ENCODE assay signal across 27 mouse cellular contexts in genomic region chr6:27318575-27318974, GRCm38 (mm10).
"Had no signal": no experiment of that assay in that cellular context is flagged by ENCODE, and none has a peak within 500 bp of the region (broad histone marks: within the 10 kb centered on the region; RNA-seq: fewer than 3 reads in every experiment).

No protein-coding gene starts in this region.

- ATAC-seq: forebrain, embryonic 13.5 days; forebrain, embryonic 14.5 days; forebrain, embryonic 15.5 days; forebrain, embryonic 16.5 days; forebrain, postnatal 0 days had no signal

- H3K9ac ChIP-seq: embryonic facial prominence, embryonic 12.5 days; embryonic facial prominence, embryonic 13.5 days; embryonic facial prominence, embryonic 15.5 days; forebrain, embryonic 12.5 days; forebrain, embryonic 13.5 days; forebrain, embryonic 15.5 days; forebrain, postnatal 0 days had no signal

- H3K36me3 ChIP-seq: embryonic facial prominence, embryonic 10.5 days; embryonic facial prominence, embryonic 12.5 days; embryonic facial prominence, embryonic 13.5 days; embryonic facial prominence, embryonic 15.5 days; forebrain, embryonic 10.5 days; forebrain, embryonic 12.5 days; forebrain, embryonic 15.5 days had no signal

- H3K4me1 ChIP-seq: embryonic facial prominence, embryonic 10.5 days; embryonic facial prominence, embryonic 12.5 days; embryonic facial prominence, embryonic 13.5 days; embryonic facial prominence, embryonic 15.5 days; forebrain, embryonic 10.5 days; forebrain, embryonic 12.5 days; forebrain, embryonic 13.5 days; forebrain, embryonic 15.5 days had no signal

- DNase-seq: cerebellum, adult 2 months; cerebellum, adult 8-10 months; cerebellum, adult 9-10 months; cerebellum, postnatal 10 days; cerebellum, postnatal 14 days; cerebellum, postnatal 25 days; cerebellum, postnatal 36 days; embryo, embryonic 11 days; forebrain, postnatal 0 days; gastrocnemius, adult 2 months; gastrocnemius, postnatal 10 days; gastrocnemius, postnatal 14 days; gastrocnemius, postnatal 25 days; gastrocnemius, postnatal 36 days; heart, adult 11 months; heart, adult 18-20 months had no signal

- H3K4me3 ChIP-seq: embryonic facial prominence, embryonic 10.5 days; embryonic facial prominence, embryonic 12.5 days; embryonic facial prominence, embryonic 13.5 days; embryonic facial prominence, embryonic 15.5 days; erythroblast, embryonic 14.5 days; forebrain, embryonic 10.5 days; forebrain, embryonic 12.5 days; forebrain, embryonic 13.5 days; forebrain, embryonic 15.5 days; gastrocnemius, adult 2 months had no signal

- H3K27me3 ChIP-seq: embryonic facial prominence, embryonic 12.5 days; embryonic facial prominence, embryonic 13.5 days; embryonic facial prominence, embryonic 15.5 days; forebrain, embryonic 12.5 days; forebrain, embryonic 13.5 days; forebrain, embryonic 15.5 days had no signal

- H3K9me3 ChIP-seq: embryonic facial prominence, embryonic 10.5 days; embryonic facial prominence, embryonic 12.5 days; embryonic facial prominence, embryonic 13.5 days; embryonic facial prominence, embryonic 15.5 days; forebrain, embryonic 10.5 days; forebrain, embryonic 12.5 days; forebrain, embryonic 13.5 days; forebrain, embryonic 15.5 days had no signal

- H3K27ac ChIP-seq: embryonic facial prominence, embryonic 10.5 days; embryonic facial prominence, embryonic 12.5 days; embryonic facial prominence, embryonic 13.5 days; embryonic facial prominence, embryonic 15.5 days; forebrain, embryonic 10.5 days; forebrain, embryonic 12.5 days; forebrain, embryonic 13.5 days; forebrain, embryonic 15.5 days; gastrocnemius, adult 2 months had no signal
